Mouse (Mus musculus) liver, embryonic 14.5 days (tissue): ENCODE measurements around the gene Gm10553.
"Not testable (repeated sequence)": the region's sequence is repeated elsewhere in the genome, so short reads cannot be mapped to it uniquely, and the experiment has no call there.

ENCODE experiments used
- CTCF ChIP-seq: IDR thresholded peaks from 2 replicates; pipeline ENCODE4 v1.5.1; 2016; ENCODE audit warnings: antibody characterized with exemption, low read depth, control low read depth
- EP300 ChIP-seq: IDR thresholded peaks from 2 replicates; pipeline ENCODE4 v1.6.1; 2016; ENCODE audit warnings: antibody characterized with exemption, low read depth

DNA sequence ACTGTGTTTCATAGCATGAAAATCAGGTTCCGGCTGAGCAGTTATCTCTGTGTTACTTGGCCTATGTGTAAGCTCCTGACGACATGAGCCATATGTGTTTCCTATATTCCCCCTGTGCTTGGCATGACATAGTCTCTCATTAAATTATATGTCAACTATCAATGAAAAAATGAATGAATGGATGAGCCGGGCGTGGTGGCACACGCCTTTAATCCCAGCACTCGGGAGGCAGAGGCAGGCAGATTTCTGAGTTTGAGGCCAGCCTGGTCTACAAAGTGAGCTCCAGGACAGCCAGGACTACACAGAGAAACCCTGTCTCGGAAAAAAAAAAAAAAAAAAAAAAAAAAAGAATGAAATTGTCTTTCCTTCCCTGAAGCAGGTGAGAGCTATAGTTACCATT lies 883 bp upstream of the Gm10553 start:
- not testable (repeated sequence) for TF ChIP-seq EP300, CTCF
